Mouse (Mus musculus) heart, embryonic 13.5 days (tissue): ENCODE measurements around the gene Rap1a. TPM values are rescaled to one million over a fixed set of nuclear protein-coding genes. Genes with fewer than 3 reads are reported as not detected.

Source experiments
- ATAC-seq: fragments of 200-750 bp; cut with Nextera tagmentation; 2 replicates; pipeline ENCODE4 v1.8.0; 2017; ENCODE audit warnings: moderate TSS enrichment; ENCODE audit not compliant: insufficient number of reproducible peaks, low FRiP score, low TSS enrichment; ENCODE audit errors: extremely low read depth
- H3K27ac ChIP-seq: fragments of 300-500 bp; sonication (generic); replicated peaks from 2 replicates; pipeline ENCODE4 v1.5.1; 2015; ENCODE audit warnings: moderate library complexity, mild to moderate bottlenecking, inconsistent platforms
- H3K27me3 ChIP-seq: fragments of 300-500 bp; sonication (generic); replicated peaks from 2 replicates; pipeline ENCODE4 v1.6.1; 2015; ENCODE audit warnings: mild to moderate bottlenecking, inconsistent platforms
- H3K36me3 ChIP-seq: fragments of 300-500 bp; sonication (generic); 2 replicates; pipeline ENCODE4 v1.6.1; 2015; ENCODE audit warnings: mild to moderate bottlenecking, inconsistent platforms
- H3K4me1 ChIP-seq: fragments of 300-500 bp; sonication (generic); 2 replicates; pipeline ENCODE4 v1.6.1; 2015; ENCODE audit warnings: inconsistent platforms
- H3K4me2 ChIP-seq: fragments of 300-500 bp; sonication (generic); 2 replicates; pipeline ENCODE4 v1.6.1; 2015; ENCODE audit warnings: inconsistent platforms, mild to moderate bottlenecking, moderate library complexity
- H3K4me3 ChIP-seq: fragments of 300-500 bp; sonication (generic); 2 replicates; pipeline ENCODE4 v1.5.1; 2015; ENCODE audit warnings: moderate library complexity, mild to moderate bottlenecking, inconsistent platforms
- H3K9ac ChIP-seq: fragments of 300-500 bp; sonication (generic); 2 replicates; pipeline ENCODE4 v1.6.1; 2015; ENCODE audit warnings: inconsistent platforms, mild to moderate bottlenecking, moderate library complexity
- H3K9me3 ChIP-seq: fragments of 300-500 bp; sonication (generic); 2 replicates; pipeline ENCODE4 v1.6.1; 2016; ENCODE audit warnings: inconsistent platforms
- WGBS: fragments of 180-500 bp; shearing (Covaris S2); methylation state at CpG from one replicate; pipeline ENCODE4 v1.1.7; 2015; ENCODE audit warnings: mixed read lengths; 5-methylcytosine and 5-hydroxymethylcytosine counted together
- polyA plus RNA-seq: library from polyadenylated mRNA; unstranded; fragments of >200 nt; fragmentation: Nextera tagmentation; extraction: Ambion mirVana; gene quantifications from 2 replicates; pipeline ENCODE4 v1.2.1, GENCODE M21; 2015

Rap1a gene
- polyA plus RNA-seq, 1 experiment from 2014 or later, result 81.3 TPM

DNA sequence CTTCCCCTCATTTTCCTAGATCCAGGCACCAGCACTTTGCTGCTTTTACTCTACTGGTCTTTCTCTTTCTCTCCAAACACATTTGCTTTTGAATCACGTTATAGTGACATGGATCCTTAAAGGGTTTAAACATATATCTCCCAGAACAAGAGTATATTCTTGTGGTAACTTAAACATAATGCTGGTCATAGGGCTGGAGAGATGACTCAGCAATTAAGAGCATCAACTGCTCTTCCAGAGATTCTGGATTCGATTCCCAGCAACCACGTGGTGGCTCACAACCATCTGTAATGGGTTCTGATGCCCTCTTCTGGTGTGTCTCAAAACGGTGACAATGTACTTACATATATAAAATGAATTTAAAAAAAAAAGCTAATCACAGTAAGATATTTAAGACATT lies 68.8 kb downstream of the Rap1a start:
- Histone ChIP-seq H3K9ac (no peak overlapping the region), H3K9me3 (no peaks in the 10 kb centered on the region), H3K4me1 (no peaks in the 10 kb centered on the region), H3K27ac (no peak overlapping the region), H3K4me2 (no peak overlapping the region), H3K27me3 (no peaks in the 10 kb centered on the region), H3K4me3 (no peak overlapping the region), H3K36me3 (peaks cover 54% of the 10 kb centered on the region)
- no peak for ATAC-seq
- 90% methylated on average over 4 of the region's 4 CpGs for WGBS

- Histone ChIP-seq H3K4me1 (peaks cover 3% of the 10 kb centered on the region; the same call in 1 of the 2 replicates), H3K9me3 (no peaks in the 10 kb centered on the region), H3K4me2 (no peak overlapping the region), H3K4me3 (no peak overlapping the region), H3K27ac (no peak overlapping the region), H3K9ac (no peak overlapping the region), H3K27me3 (no peaks in the 10 kb centered on the region), H3K36me3 (peaks cover 18% of the 10 kb centered on the region)
- no peak for ATAC-seq
- WGBS, result 2% methylated on average over 1 of the region's 1 CpGs
Observed at GRCm38 (mm10) chr3:105726037-105726436, 75.1 kb downstream of the Rap1a start.

DNA sequence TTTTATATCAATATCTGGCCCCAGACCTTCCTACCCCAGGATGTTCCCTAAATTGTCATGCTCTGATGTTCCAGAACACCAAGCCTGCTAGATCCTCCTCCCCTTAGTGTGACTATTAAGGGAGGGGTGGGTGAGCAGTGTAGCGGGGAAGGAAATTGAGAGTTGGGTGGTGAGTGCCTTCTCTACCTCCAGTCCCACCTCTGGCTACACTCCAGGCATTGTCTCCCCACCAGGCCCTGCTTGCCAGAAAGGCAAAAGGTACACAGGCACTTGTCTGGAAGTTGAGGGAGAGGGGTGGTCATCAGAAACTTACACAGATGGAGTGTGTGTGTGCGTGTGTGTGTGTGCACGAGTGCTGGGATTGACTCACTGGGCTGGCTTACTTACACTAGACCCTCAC lies 78.6 kb downstream of the Rap1a start:
- Histone ChIP-seq H3K9me3 (no peaks in the 10 kb centered on the region), H3K4me3 (no peak overlapping the region), H3K27ac (no peak overlapping the region), H3K4me2 (no peak overlapping the region), H3K27me3 (no peaks in the 10 kb centered on the region), H3K4me1 (peaks cover 16% of the 10 kb centered on the region), H3K9ac (no peak overlapping the region), H3K36me3 (peaks cover 3% of the 10 kb centered on the region; the same call in 1 of the 2 replicates)
- 95% methylated on average over 3 of the region's 3 CpGs for WGBS
- ATAC-seq, result no peak

DNA sequence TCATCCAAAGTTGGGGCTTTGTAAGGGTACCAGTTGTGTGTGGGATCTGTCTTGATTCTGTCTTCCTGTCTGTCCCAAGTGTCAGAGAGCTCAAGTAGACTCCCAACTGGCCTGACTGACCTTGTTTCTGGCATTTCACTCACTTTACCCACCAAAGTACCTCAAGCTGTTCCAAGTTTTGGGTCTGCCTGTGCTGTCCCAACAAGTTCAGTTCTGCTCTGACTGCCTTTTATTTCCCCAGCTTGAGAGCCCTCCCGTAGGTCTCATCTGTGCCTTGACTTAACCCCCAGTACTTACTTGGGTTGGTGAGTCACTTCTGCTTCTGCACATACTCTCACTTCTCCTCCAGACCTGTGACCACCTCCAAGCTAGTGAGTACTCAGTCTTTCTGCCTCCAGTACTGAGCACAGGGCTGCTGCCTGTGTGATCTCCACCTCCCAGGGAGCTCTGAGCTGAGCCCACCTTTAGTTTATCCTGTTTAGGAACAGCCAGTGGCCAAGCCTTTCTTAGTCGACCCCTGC lies 79.4 kb downstream of the Rap1a start:
- peaks cover 16% of the 10 kb centered on the region for H3K4me1 ChIP-seq
- 51% methylated on average over 2 of the region's 2 CpGs for WGBS
- no peaks in the 10 kb centered on the region for H3K27me3 ChIP-seq
- H3K4me3 ChIP-seq, result no peak overlapping the region
- no peak overlapping the region for H3K4me2 ChIP-seq
- no peaks in the 10 kb centered on the region for H3K9me3 ChIP-seq
- no peak for ATAC-seq
- peaks cover 5% of the 10 kb centered on the region; the same call in 1 of the 2 replicates for H3K36me3 ChIP-seq
- H3K27ac ChIP-seq, result no peak overlapping the region
- no peak overlapping the region for H3K9ac ChIP-seq

- Histone ChIP-seq H3K4me1 (peaks cover 16% of the 10 kb centered on the region), H3K4me3 (no peak overlapping the region), H3K9ac (no peak overlapping the region), H3K36me3 (peaks cover 9% of the 10 kb centered on the region; the same call in 1 of the 2 replicates), H3K27ac (no peak overlapping the region), H3K27me3 (no peaks in the 10 kb centered on the region), H3K9me3 (no peaks in the 10 kb centered on the region), H3K4me2 (no peak overlapping the region)
- ATAC-seq, result no peak
- WGBS, result 64% methylated on average over 4 of the region's 4 CpGs
Observed at GRCm38 (mm10) chr3:105720514-105720913, 80.6 kb downstream of the Rap1a start.

- Histone ChIP-seq H3K36me3 (peaks cover 9% of the 10 kb centered on the region; the same call in 1 of the 2 replicates), H3K9me3 (no peaks in the 10 kb centered on the region), H3K4me2 (no peak overlapping the region), H3K4me1 (peaks cover 16% of the 10 kb centered on the region), H3K9ac (no peak overlapping the region), H3K27me3 (no peaks in the 10 kb centered on the region), H3K27ac (no peak overlapping the region), H3K4me3 (no peak overlapping the region)
- WGBS, result 65% methylated on average over 4 of the region's 4 CpGs
- no peak for ATAC-seq
Observed at GRCm38 (mm10) chr3:105719979-105720378, 81.2 kb downstream of the Rap1a start.

DNA sequence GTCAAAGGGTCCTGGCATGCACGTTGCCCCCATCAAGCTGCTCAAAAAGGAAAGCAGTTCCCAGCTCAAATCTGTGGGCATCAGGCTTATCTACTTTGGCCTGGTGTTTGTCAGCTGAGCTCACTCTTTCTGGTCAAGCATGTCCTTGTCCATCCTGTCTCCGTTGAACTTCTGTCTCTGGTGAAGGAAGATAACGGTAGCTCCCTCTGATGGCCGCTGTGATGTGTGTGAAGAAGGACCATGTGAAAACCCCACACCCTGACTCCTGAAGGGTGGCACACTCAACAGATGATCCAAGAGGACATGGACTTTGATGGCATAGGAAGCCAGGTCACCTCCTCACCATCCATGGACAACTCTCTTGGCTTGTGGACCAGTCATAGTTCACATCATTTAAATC lies 82.4 kb downstream of the Rap1a start:
- ATAC-seq, result no peak
- Histone ChIP-seq H3K4me2 (no peak overlapping the region), H3K4me3 (no peak overlapping the region), H3K9me3 (no peaks in the 10 kb centered on the region), H3K4me1 (peaks cover 27% of the 10 kb centered on the region), H3K9ac (no peak overlapping the region), H3K27me3 (no peaks in the 10 kb centered on the region), H3K27ac (no peak overlapping the region), H3K36me3 (peaks cover 9% of the 10 kb centered on the region; the same call in 1 of the 2 replicates)
- 13% methylated on average over 4 of the region's 4 CpGs for WGBS

GRCm38 (mm10) chr3:105717856-105718555 lies 83.1 kb downstream of the Rap1a start:
- H3K27ac ChIP-seq, result no peak overlapping the region
- H3K27me3 ChIP-seq, result no peaks in the 10 kb centered on the region
- H3K9ac ChIP-seq, result no peak overlapping the region
- no peak overlapping the region for H3K4me3 ChIP-seq
- ATAC-seq, result no peak
- H3K4me1 ChIP-seq, result peaks cover 34% of the 10 kb centered on the region
- peaks cover 9% of the 10 kb centered on the region; the same call in 1 of the 2 replicates for H3K36me3 ChIP-seq
- 53% methylated on average over 11 of the region's 11 CpGs for WGBS
- H3K4me2 ChIP-seq, result no peak overlapping the region
- no peaks in the 10 kb centered on the region for H3K9me3 ChIP-seq

- Histone ChIP-seq H3K27ac (no peak overlapping the region), H3K4me1 (peaks cover 42% of the 10 kb centered on the region)
- no peak for ATAC-seq
Observed at GRCm38 (mm10) chr3:105716353-105717000, 84.7 kb downstream of the Rap1a start.

GRCm38 (mm10) chr3:105714820-105715167 lies 86.3 kb downstream of the Rap1a start:
- no peaks in the 10 kb centered on the region for H3K9me3 ChIP-seq
- no peak overlapping the region for H3K27ac ChIP-seq
- no peak for ATAC-seq
- H3K36me3 ChIP-seq, result peaks cover 9% of the 10 kb centered on the region; the same call in 1 of the 2 replicates
- no peak overlapping the region for H3K9ac ChIP-seq
- peaks cover 47% of the 10 kb centered on the region for H3K4me1 ChIP-seq
- no peaks in the 10 kb centered on the region for H3K27me3 ChIP-seq
- no peak overlapping the region for H3K4me3 ChIP-seq
- no peak overlapping the region for H3K4me2 ChIP-seq

More at GRCm38 (mm10) chr3:105716353-105717000, 84.7 kb downstream of the Rap1a start:
- Histone ChIP-seq H3K9ac (no peak overlapping the region), H3K36me3 (peaks cover 9% of the 10 kb centered on the region; the same call in 1 of the 2 replicates), H3K4me3 (no peak overlapping the region), H3K4me2 (no peak overlapping the region), H3K27me3 (no peaks in the 10 kb centered on the region), H3K9me3 (no peaks in the 10 kb centered on the region)
- 67% methylated on average over 18 of the region's 18 CpGs for WGBS

GRCm38 (mm10) chr3:105714091-105714819 lies 86.9 kb downstream of the Rap1a start:
- Histone ChIP-seq H3K4me1 (peaks cover 47% of the 10 kb centered on the region), H3K36me3 (peaks cover 9% of the 10 kb centered on the region; the same call in 1 of the 2 replicates), H3K4me3 (no peak overlapping the region), H3K9ac (peak overlapping the region; percentile 52), H3K9me3 (no peaks in the 10 kb centered on the region), H3K4me2 (no peak overlapping the region), H3K27ac (peak overlapping the region; percentile 6; the same call in 1 of the 2 replicates), H3K27me3 (0 out of 2 replicates have a peak, but pooled peaks cover under 1% of the 10 kb centered on the region)
- 18% methylated on average over 8 of the region's 8 CpGs for WGBS
- ATAC-seq, result no peak
